Mouse (Mus musculus): ENCODE data around the gene Igf1.

GRCm38 (mm10) chr10:87868349-87869053, 10.4 kb downstream of the Igf1 start:
- TF ChIP-seq CTCF (IDR thresholded peaks at IDR 0.05; ENCODE audit: extremely low read depth, insufficient read length, insufficient replicate concordance, low read depth, low read length) (no peak), POLR2A (IDR thresholded peaks at IDR 0.05; ENCODE audit: low read depth, low read length) (no peak)
